7 mouse cellular contexts compared by ENCODE assay signal in the genomic region with DNA sequence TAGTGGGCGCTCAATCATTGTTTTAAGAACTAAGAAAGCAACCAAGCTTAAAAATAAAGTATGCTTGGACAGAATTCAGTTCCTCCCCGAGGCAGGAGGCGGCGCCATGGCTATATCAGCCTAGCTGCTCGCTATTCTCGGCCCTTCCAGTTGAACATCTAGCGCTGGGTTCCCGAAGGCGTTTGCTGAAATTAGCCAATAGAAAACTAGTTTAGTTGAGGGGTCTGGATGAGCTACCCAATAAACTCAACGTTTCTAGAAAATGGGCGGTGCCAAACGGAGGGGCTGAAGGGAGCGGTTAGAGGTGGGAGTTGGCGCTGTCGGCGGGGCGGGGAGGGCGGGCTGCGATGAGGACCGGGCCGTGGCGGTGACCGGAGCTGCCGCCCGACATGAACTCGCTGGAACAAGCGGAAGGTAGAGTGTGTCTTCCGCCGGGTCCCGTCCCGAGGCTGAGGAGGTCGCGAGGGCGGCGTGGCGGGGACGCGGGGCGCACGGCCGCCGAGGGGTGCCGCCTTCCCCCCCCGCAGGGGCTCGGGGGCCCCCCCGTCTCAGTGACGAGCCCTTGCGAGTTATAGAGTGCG. TPM values are rescaled to one million over a fixed set of nuclear protein-coding genes. Genes with fewer than 3 reads are reported as not detected.
A peak's percentile ranks its signal among the peaks of the same experiment; 100 is the strongest.
DNase-seq lines count a peak whose midpoint lies in the region; ATAC-seq and TF ChIP-seq lines count a peak whose summit lies in the region.

Gene Cnep1r1, plus strand, starts transcription at position 314 of the 581 bp plus-strand sequence.

- H3K4me3 ChIP-seq in embryonic facial prominence, embryonic 10.5 days = peak within 1 kb of the TSS; percentile 94
- H3K4me3 ChIP-seq in intestine, postnatal 0 days (ENCODE audit: low read depth, low read length) = peak within 1 kb of the TSS; percentile 91
- peak within 1 kb of the TSS; percentile 96 for H3K4me3 ChIP-seq in midbrain, embryonic 12.5 days
- H3K4me3 ChIP-seq in small intestine, adult 2 months (ENCODE audit: low read depth, low read length) = peak within 1 kb of the TSS; percentile 99

- WGBS in embryonic facial prominence, embryonic 10.5 days = under 1% methylated on average over 49 of the region's 49 CpGs
- under 1% methylated on average over 49 of the region's 49 CpGs for WGBS in intestine, postnatal 0 days
- WGBS in midbrain, embryonic 12.5 days = under 1% methylated on average over 43 of the region's 49 CpGs
- under 1% methylated on average over 49 of the region's 49 CpGs for WGBS in small intestine, adult 2 months

- no peaks in the 10 kb centered on the region for H3K9me3 ChIP-seq in embryonic facial prominence, embryonic 10.5 days
- H3K9me3 ChIP-seq in intestine, postnatal 0 days (ENCODE audit: control insufficient read depth) = no peaks in the 10 kb centered on the region
- no peaks in the 10 kb centered on the region for H3K9me3 ChIP-seq in midbrain, embryonic 12.5 days

- peaks cover 9% of the 10 kb centered on the region for H3K4me1 ChIP-seq in embryonic facial prominence, embryonic 10.5 days
- H3K4me1 ChIP-seq in intestine, postnatal 0 days (replicated peaks; ENCODE audit: control insufficient read depth, insufficient read depth, low read length) = no peaks in the 10 kb centered on the region
- peaks cover 5% of the 10 kb centered on the region for H3K4me1 ChIP-seq in midbrain, embryonic 12.5 days
- peaks cover 3% of the 10 kb centered on the region; the same call in 1 of the 2 replicates for H3K4me1 ChIP-seq in small intestine, adult 2 months (ENCODE audit: control insufficient read depth, insufficient read depth, insufficient read length, low read length)

- H3K27ac ChIP-seq in embryonic facial prominence, embryonic 10.5 days (replicated peaks) = peak within 1 kb of the TSS; percentile 96
- peak within 1 kb of the TSS; percentile 62 for H3K27ac ChIP-seq in intestine, postnatal 0 days (ENCODE audit: low read depth, low read length)
- peak within 1 kb of the TSS; percentile 63 for H3K27ac ChIP-seq in midbrain, embryonic 12.5 days (replicated peaks)
- peak within 1 kb of the TSS; percentile 83 for H3K27ac ChIP-seq in small intestine, adult 2 months (ENCODE audit: insufficient read depth, low read depth, low read length)

- no peaks in the 10 kb centered on the region for H3K27me3 ChIP-seq in embryonic facial prominence, embryonic 10.5 days (replicated peaks; ENCODE audit: low read depth, poor library complexity, severe bottlenecking)
- peaks cover 13% of the 10 kb centered on the region; the same call in 1 of the 2 replicates for H3K27me3 ChIP-seq in intestine, postnatal 0 days (replicated peaks; ENCODE audit: control insufficient read depth, insufficient read depth, low read length)
- no peaks in the 10 kb centered on the region for H3K27me3 ChIP-seq in midbrain, embryonic 12.5 days
- H3K27me3 ChIP-seq in small intestine, adult 2 months (ENCODE audit: control insufficient read depth, insufficient read depth, low read length) = no peaks in the 10 kb centered on the region

- H3K9ac ChIP-seq in intestine, postnatal 0 days (ENCODE audit: low read depth, low read length) = peak within 1 kb of the TSS; percentile 76
- peak within 1 kb of the TSS; percentile 91 for H3K9ac ChIP-seq in midbrain, embryonic 12.5 days (replicated peaks)

- peak; percentile 80; the same call in 1 of the 2 replicates for TF ChIP-seq POLR2A in small intestine, adult 2 months (IDR thresholded peaks at IDR 0.05; ENCODE audit: low read depth, low read length)

- intact Hi-C loops in left cerebral cortex, postnatal 4 days (cut with DNase I) = no loop called here

- ATAC-seq in intestine, postnatal 0 days = peak; percentile 97
- ATAC-seq in midbrain, embryonic 12.5 days (ENCODE audit: low FRiP score, low read depth) = peak; percentile 100

- H3K36me3 ChIP-seq in embryonic facial prominence, embryonic 10.5 days (replicated peaks) = peaks cover 33% of the 10 kb centered on the region
- peaks cover 8% of the 10 kb centered on the region; the same call in 1 of the 2 replicates for H3K36me3 ChIP-seq in intestine, postnatal 0 days (ENCODE audit: control insufficient read depth, insufficient read depth)
- H3K36me3 ChIP-seq in midbrain, embryonic 12.5 days = peaks cover 24% of the 10 kb centered on the region
- peaks cover 4% of the 10 kb centered on the region for H3K36me3 ChIP-seq in small intestine, adult 2 months (ENCODE audit: control insufficient read depth, insufficient read depth, low read length)

- peak; percentile 85 for TF ChIP-seq CTCF in intestine, postnatal 0 days (IDR thresholded peaks at IDR 0.05; ENCODE audit: low read depth)
- TF ChIP-seq CTCF in small intestine, adult 2 months (IDR thresholded peaks at IDR 0.05; ENCODE audit: extremely low read depth, insufficient read length, insufficient replicate concordance, low read depth, low read length) = peak; percentile 63; the same call in 1 of the 2 replicates

- peak; percentile 93 for DNase-seq in adrenal gland, postnatal 10 days
- DNase-seq in embryonic facial prominence, embryonic 10.5 days (ENCODE audit: low spot score) = peak; percentile 92
- DNase-seq in gonadal fat pad, adult 2 months (ENCODE audit: low read depth) = peak; percentile 97
- peak; percentile 91 for DNase-seq in left cerebral cortex, postnatal 4 days

- peak within 1 kb of the TSS; percentile 66 for H3K4me2 ChIP-seq in intestine, postnatal 0 days (replicated peaks; ENCODE audit: low read depth)
- peak within 1 kb of the TSS; percentile 62 for H3K4me2 ChIP-seq in midbrain, embryonic 12.5 days (replicated peaks)

RNA-seq across cellular contexts. Expression of gene Cnep1r1, which starts in this region (rescaled TPM):
- 10 to 100 TPM; 32.2 to 33.9 TPM for total RNA-seq in adrenal gland, postnatal 10 days (2021)
- 45.6 and 47.7 TPM in 2 replicates for polyA plus RNA-seq in embryonic facial prominence, embryonic 10.5 days (2016; fragmentation: Nextera tagmentation; extraction: Ambion mirVana)
- 16.5 and 19.7 TPM in 2 replicates for polyA plus RNA-seq in gonadal fat pad, adult 2 months (2012; rRNA removed)
- polyA plus RNA-seq in intestine, postnatal 0 days (2015; fragmentation: Nextera tagmentation; extraction: Ambion mirVana) = 31.0 and 31.4 TPM in 2 replicates
- 10 to 100 TPM; 34.3 to 35.9 TPM for total RNA-seq in left cerebral cortex, postnatal 4 days (2021)
- polyA plus RNA-seq in midbrain, embryonic 12.5 days (2016; fragmentation: Nextera tagmentation; extraction: Ambion mirVana) = 46.9 and 50.3 TPM in 2 replicates
- 3.5 and 8.4 TPM in 2 replicates for polyA plus RNA-seq in small intestine, adult 2 months (2012; rRNA removed)

Comparison
In these comparisons a context has a peak if more than half of its experiments do, and no peak if none do; other contexts are left out.
1. Peak in every context shown above with its lines: DNase-seq, ATAC-seq, H3K4me3 ChIP-seq and H3K27ac ChIP-seq.